Mouse (Mus musculus) heart, postnatal 0 days (tissue): Measurements from ENCODE around the gene Usp36. TPM values are rescaled to one million over a fixed set of nuclear protein-coding genes. Genes with fewer than 3 reads are reported as not detected.

Experiments
- ATAC-seq: fragments of 200-750 bp; cut with Nextera tagmentation; 2 replicates; pipeline ENCODE4 v1.8.0; 2017; ENCODE audit warnings: low read depth, moderate number of reproducible peaks, moderate library complexity; ENCODE audit not compliant: insufficient read depth
- DNase-seq: peaks from one replicate; pipeline ENCODE4 v3.0.0-alpha.2; 2016; ENCODE audit warnings: low spot score
- H3K27ac ChIP-seq: fragments of 300-500 bp; sonication (generic); 2 replicates; pipeline ENCODE4 v1.5.1; 2014; ENCODE audit warnings: low read depth, mild to moderate bottlenecking
- H3K27me3 ChIP-seq: fragments of 300-500 bp; sonication (generic); 2 replicates; pipeline ENCODE4 v1.6.1; 2014; ENCODE audit warnings: low read length, mixed read lengths; ENCODE audit not compliant: control insufficient read depth, insufficient read depth
- H3K36me3 ChIP-seq: fragments of 300-500 bp; sonication (generic); replicated peaks from 2 replicates; pipeline ENCODE4 v1.6.1; 2014; ENCODE audit warnings: low read length, mixed read lengths; ENCODE audit not compliant: control insufficient read depth, insufficient read depth
- H3K4me1 ChIP-seq: fragments of 300-500 bp; sonication (generic); 2 replicates; pipeline ENCODE4 v1.6.1; 2014; ENCODE audit warnings: antibody characterized with exemption; ENCODE audit not compliant: control insufficient read depth, insufficient read depth
- H3K4me2 ChIP-seq: fragments of 300-500 bp; sonication (generic); 2 replicates; pipeline ENCODE4 v1.6.1; 2014; ENCODE audit warnings: low read depth, mild to moderate bottlenecking, low read length, moderate library complexity
- H3K4me3 ChIP-seq: fragments of 300-500 bp; sonication (generic); 2 replicates; pipeline ENCODE4 v1.5.1; 2014; ENCODE audit warnings: low read depth, low read length
- H3K9ac ChIP-seq: fragments of 300-500 bp; sonication (generic); replicated peaks from 2 replicates; pipeline ENCODE4 v1.6.1; 2014; ENCODE audit warnings: low read depth, low read length, mixed read lengths
- H3K9me3 ChIP-seq: fragments of 300-500 bp; sonication (generic); replicated peaks from 2 replicates; pipeline ENCODE4 v1.6.1; 2016; ENCODE audit warnings: low read length; ENCODE audit not compliant: control insufficient read depth
- CTCF ChIP-seq: IDR thresholded peaks from 2 replicates; pipeline ENCODE4 v1.5.1; 2016; ENCODE audit warnings: antibody characterized with exemption, control low read depth, low read depth
- EP300 ChIP-seq: IDR thresholded peaks from 2 replicates; pipeline ENCODE4 v1.6.1; 2016; ENCODE audit warnings: antibody characterized with exemption, low read depth
- WGBS: fragments of 180-500 bp; shearing (Covaris S2); extraction: QIAGEN DNeasy Blood & Tissue Kit; methylation state at CpG from one replicate; pipeline ENCODE4 v1.1.7; 2014; 5-methylcytosine and 5-hydroxymethylcytosine counted together
- polyA plus RNA-seq: library from polyadenylated mRNA; unstranded; fragments of >200 nt; fragmentation: Nextera tagmentation; extraction: Ambion mirVana; gene quantifications from 2 replicates; pipeline ENCODE4 v1.2.1, GENCODE M21; 2015
- total RNA-seq: library from RNA; depleted of rRNA; stranded (reverse); fragments of >200 nt; gene quantifications from 2 replicates; pipeline ENCODE4 v1.2.3, GENCODE M21; 2014; ENCODE audit warnings: low replicate concordance

Usp36 gene
- total and polyA plus RNA-seq, 2 experiments from 2014 or later = 6.6 to 10.4 TPM

DNA sequence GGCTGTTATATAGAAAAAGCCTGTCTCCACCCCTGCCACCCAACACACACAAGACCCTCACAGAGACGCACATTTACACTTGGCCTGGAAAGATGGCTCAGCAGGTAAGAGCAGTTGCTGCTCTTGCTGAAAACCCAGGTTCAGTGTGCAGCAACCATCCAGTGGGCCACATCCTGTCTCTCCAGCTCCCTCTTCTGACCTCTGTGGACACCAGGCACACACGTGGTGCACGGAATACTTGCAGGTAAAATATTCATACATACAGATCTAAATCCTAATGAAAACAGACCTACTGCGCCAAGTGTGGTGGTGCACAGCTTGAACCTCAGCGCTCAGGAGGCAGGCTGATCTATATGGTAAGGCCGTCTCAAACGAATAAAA is 23.4 kb downstream of the Usp36 start:
- Histone ChIP-seq H3K4me1 (no peaks in the 10 kb centered on the region), H3K36me3 (peaks cover 96% of the 10 kb centered on the region), H3K9me3 (no peaks in the 10 kb centered on the region), H3K27me3 (no peaks in the 10 kb centered on the region), H3K4me2 (no peak overlapping the region), H3K4me3 (no peak overlapping the region), H3K9ac (no peak overlapping the region), H3K27ac (no peak overlapping the region)
- DNase-seq (no peak), ATAC-seq (no peak)
- TF ChIP-seq EP300 = no peak
- TF ChIP-seq CTCF = no peak; the same call in 1 of the 2 replicates
- 85% methylated on average over 7 of the region's 7 CpGs for WGBS

DNA sequence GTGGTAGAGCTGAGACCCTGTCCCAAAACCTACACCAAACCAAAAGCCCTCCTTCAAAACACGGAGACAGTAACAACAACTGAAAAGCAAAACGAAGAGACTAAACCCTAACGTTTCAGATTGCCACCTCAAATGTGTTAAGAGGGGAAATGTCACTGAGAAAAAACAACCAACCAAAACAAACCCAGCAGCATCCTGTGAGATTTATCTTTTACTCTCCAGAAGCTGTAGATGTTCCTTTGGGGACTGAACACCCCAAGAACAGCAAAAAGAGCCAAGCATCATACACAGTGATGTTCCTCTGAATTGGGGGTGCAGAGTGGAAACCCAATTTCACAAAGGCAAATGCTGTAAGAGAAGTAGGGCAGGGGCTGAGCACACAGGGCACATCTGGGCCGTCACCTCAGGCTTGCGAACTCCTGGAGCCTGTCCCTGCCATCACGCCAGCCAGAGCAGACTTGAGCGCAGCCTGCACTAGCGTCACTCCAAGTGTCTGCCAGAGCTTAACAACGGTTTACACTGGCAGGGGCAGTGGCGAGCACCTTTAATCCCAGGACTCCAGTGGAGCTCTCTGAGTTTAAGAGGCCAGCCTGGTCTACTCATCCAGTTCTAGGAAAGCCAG is 23.9 kb downstream of the Usp36 start:
- 75% methylated on average over 10 of the region's 10 CpGs for WGBS

GRCm38 (mm10) chr11:118265621-118266020 is 24.4 kb downstream of the Usp36 start:
- ATAC-seq = peak; percentile 56; the same call in 1 of the 2 replicates
- Histone ChIP-seq H3K27me3 (no peaks in the 10 kb centered on the region), H3K36me3 (peaks cover 96% of the 10 kb centered on the region), H3K4me1 (no peaks in the 10 kb centered on the region), H3K9me3 (no peaks in the 10 kb centered on the region), H3K27ac (no peak overlapping the region), H3K9ac (no peak overlapping the region), H3K4me3 (no peak overlapping the region), H3K4me2 (no peak overlapping the region)
- TF ChIP-seq EP300 (no peak), CTCF (no peak)
- WGBS = 64% methylated on average over 11 of the region's 11 CpGs
- no peak for DNase-seq

More for the DNA sequence above, 23.9 kb downstream of the Usp36 start:
- no peak for DNase-seq
- Histone ChIP-seq H3K4me2 (no peak overlapping the region), H3K27me3 (no peaks in the 10 kb centered on the region), H3K4me1 (no peaks in the 10 kb centered on the region), H3K9ac (no peak overlapping the region), H3K36me3 (peaks cover 96% of the 10 kb centered on the region), H3K27ac (no peak overlapping the region), H3K9me3 (no peaks in the 10 kb centered on the region), H3K4me3 (no peak overlapping the region)
- ATAC-seq = no peak
- TF ChIP-seq EP300 (no peak), CTCF (no peak)

DNA sequence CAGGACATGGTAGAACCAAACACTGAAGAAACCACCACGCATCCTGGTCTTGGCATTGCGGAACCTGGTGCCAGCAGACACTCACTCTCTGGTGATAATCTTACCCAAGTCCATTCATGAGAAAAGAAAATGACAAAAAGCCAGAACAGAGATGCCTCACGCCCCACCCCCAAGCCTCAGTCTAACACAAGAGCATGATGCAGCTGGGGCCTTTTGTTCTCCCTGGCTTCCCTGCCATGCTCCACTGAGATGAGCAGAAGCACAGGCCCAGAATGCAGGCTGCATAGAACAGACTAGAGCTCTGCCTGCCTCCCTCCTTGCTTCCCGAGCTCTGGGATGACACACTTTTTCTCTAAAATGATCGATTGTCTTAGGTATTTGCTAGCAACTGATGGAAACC is 26.9 kb downstream of the Usp36 start:
- no peak overlapping the region for H3K4me3 ChIP-seq
- H3K4me1 ChIP-seq = no peaks in the 10 kb centered on the region
- H3K4me2 ChIP-seq = no peak overlapping the region
- no peak overlapping the region for H3K27ac ChIP-seq
- H3K36me3 ChIP-seq = peaks cover 99% of the 10 kb centered on the region
- H3K9me3 ChIP-seq = no peaks in the 10 kb centered on the region
- 91% methylated on average over 5 of the region's 5 CpGs for WGBS
- DNase-seq (no peak), ATAC-seq (no peak)
- H3K9ac ChIP-seq = no peak overlapping the region
- no peaks in the 10 kb centered on the region for H3K27me3 ChIP-seq
- TF ChIP-seq EP300 = no peak
- TF ChIP-seq CTCF = no peak

- no peak overlapping the region for H3K4me3 ChIP-seq
- WGBS = 76% methylated on average over 8 of the region's 8 CpGs
- H3K4me1 ChIP-seq = no peaks in the 10 kb centered on the region
- H3K27me3 ChIP-seq = no peaks in the 10 kb centered on the region
- TF ChIP-seq CTCF (no peak), EP300 (no peak)
- H3K4me2 ChIP-seq = no peak overlapping the region
- no peak for DNase-seq
- peaks cover 79% of the 10 kb centered on the region for H3K36me3 ChIP-seq
- no peaks in the 10 kb centered on the region for H3K9me3 ChIP-seq
- H3K27ac ChIP-seq = no peak overlapping the region
- no peak overlapping the region for H3K9ac ChIP-seq
- no peak for ATAC-seq
Observed at GRCm38 (mm10) chr11:118260081-118260480, 30.0 kb downstream of the Usp36 start.

DNA sequence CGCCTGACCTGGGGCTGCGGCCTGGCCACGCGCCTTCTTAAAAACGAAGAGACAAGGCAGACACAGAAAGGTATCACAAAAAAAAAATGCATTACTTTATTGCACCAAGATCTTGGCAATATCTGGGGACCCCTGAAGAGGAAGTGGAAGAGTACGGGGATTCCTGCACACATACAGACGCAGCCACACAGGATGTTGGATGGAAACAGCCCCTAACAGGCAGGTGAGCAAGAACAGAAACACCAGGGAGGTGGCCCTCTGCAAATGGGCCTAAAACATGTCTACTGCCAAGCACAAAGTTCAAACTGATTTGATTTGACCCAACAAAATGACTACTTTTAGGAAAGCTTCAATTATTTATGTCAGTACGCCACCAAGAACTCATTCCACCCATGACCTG is 30.5 kb downstream of the Usp36 start:
- TF ChIP-seq EP300 (no peak), CTCF (no peak)
- Histone ChIP-seq H3K9ac (no peak overlapping the region), H3K36me3 (peaks cover 74% of the 10 kb centered on the region), H3K27ac (no peak overlapping the region), H3K4me3 (no peak overlapping the region), H3K27me3 (no peaks in the 10 kb centered on the region), H3K4me2 (no peak overlapping the region), H3K9me3 (no peaks in the 10 kb centered on the region), H3K4me1 (no peaks in the 10 kb centered on the region)
- ATAC-seq = no peak
- DNase-seq = no peak
- WGBS = 95% methylated on average over 8 of the region's 8 CpGs
